Mouse (Mus musculus): ENCODE measurements around the gene Ncl. TPM values are rescaled to one million over a fixed set of nuclear protein-coding genes. Genes with fewer than 3 reads are reported as not detected.

Ncl gene
- polyA plus RNA-seq, 1 experiment from 2014 or later = 172 TPM

DNA sequence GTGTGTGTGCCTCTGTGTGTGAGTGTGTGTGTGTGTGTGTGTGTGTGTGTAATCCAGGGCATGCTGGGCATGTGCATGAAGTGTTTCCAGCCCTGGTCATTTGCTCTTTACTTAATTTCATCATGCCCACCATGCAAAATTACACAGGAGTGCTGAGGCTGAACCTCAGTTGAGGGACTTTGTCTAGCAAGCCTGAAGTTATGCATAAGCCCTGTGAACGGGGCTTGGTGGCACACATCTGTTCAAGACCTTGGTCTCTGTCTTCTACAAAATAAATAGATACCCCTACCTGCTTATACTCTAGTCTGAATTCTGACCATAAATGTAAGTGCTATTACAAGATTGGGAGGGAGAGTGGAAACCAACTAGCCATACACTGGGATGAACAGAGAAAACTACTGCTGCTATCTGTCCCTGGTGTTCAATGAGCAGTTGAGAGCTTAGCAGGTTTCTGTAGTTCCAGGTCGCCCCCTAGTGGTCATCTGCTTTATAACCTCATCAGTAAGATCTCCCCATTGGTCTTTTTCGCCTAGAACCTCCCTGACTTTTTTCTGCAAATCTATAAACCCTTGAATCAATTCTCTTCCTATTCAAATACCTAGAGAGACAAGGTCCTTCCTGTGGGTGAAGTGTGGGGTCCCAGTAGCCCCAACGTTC, 19.9 kb downstream of the Ncl start:
- Histone ChIP-seq H3K9me3 (ENCODE audit: control insufficient read depth) (no peaks in the 10 kb centered on the region), H3K9ac (ENCODE audit: low read depth, low read length) (no peak overlapping the region), H3K4me2 (replicated peaks; ENCODE audit: low read depth) (no peak overlapping the region), H3K27me3 (replicated peaks; ENCODE audit: control insufficient read depth, insufficient read depth, low read length) (no peaks in the 10 kb centered on the region), H3K4me3 (ENCODE audit: low read depth, low read length) (no peak overlapping the region), H3K4me1 (replicated peaks; ENCODE audit: control insufficient read depth, insufficient read depth, low read length) (no peaks in the 10 kb centered on the region), H3K36me3 (ENCODE audit: control insufficient read depth, insufficient read depth) (no peaks in the 10 kb centered on the region), H3K27ac (ENCODE audit: low read depth, low read length) (no peak overlapping the region)
- ATAC-seq = peak; percentile 52; the same call in 1 of the 2 replicates
- peak; percentile 92 for TF ChIP-seq CTCF (IDR thresholded peaks at IDR 0.05; ENCODE audit: low read depth)
- WGBS = 27% methylated on average over 4 of the region's 4 CpGs

DNA sequence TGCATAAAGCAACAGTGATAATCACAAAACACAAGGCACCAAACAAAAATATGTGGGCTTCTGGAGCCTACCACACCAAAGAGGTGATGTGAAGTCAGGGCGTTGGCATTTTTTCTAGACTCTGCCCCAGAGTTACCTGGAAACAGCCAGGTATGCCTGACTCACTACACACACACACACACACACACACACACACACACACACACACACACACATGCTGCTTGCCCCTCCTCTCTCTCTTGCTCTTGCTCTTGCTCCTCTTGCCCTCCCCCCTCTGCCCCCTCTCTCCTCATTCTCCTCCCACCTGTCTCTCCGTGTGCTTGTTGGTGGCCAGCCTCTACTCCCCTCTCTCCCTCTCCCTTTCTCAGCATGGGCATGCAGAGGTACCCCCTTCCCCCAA, 22.9 kb downstream of the Ncl start:
- TF ChIP-seq CTCF (IDR thresholded peaks at IDR 0.05; ENCODE audit: low read depth) = no peak

DNA sequence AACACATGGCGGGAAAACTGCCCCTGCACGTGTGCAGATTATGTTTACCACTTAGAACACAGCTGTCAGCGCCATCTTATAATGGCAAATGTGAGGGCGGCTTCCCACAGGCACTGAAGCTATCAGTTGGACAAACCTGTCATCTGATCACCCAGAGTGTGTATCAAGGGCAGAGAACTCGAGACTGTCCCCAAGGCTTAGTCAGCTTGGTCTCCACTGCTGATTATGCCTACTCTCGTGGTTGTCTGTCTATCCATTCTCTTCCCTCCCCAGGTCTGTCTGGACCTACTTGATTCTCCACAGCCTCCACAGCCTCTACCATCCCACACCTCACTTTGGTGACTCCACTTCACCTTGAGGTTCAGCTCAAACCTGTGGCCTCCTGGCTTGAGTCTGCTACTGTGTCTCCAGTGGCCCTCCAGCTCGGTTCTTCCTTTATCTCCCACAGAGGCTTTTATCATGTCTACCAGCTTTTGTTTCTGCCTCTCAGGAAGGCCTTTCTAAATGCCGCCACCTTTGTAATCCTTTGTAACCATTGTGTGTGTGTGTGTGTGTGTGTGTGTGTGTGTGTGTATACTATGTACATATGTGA, 38.3 kb downstream of the Ncl start:
- no peak overlapping the region for H3K4me2 ChIP-seq (replicated peaks; ENCODE audit: low read depth)
- no peak overlapping the region for H3K27ac ChIP-seq (ENCODE audit: low read depth, low read length)
- H3K4me1 ChIP-seq (replicated peaks; ENCODE audit: control insufficient read depth, insufficient read depth, low read length) = no peaks in the 10 kb centered on the region
- no peak overlapping the region for H3K9ac ChIP-seq (ENCODE audit: low read depth, low read length)
- no peak overlapping the region for H3K4me3 ChIP-seq (ENCODE audit: low read depth, low read length)
- no peaks in the 10 kb centered on the region for H3K9me3 ChIP-seq (ENCODE audit: control insufficient read depth)
- H3K36me3 ChIP-seq (ENCODE audit: control insufficient read depth, insufficient read depth) = no peaks in the 10 kb centered on the region
- no peak for TF ChIP-seq CTCF (IDR thresholded peaks at IDR 0.05; ENCODE audit: low read depth)
- WGBS = 86% methylated on average over 6 of the region's 8 CpGs
- H3K27me3 ChIP-seq (replicated peaks; ENCODE audit: control insufficient read depth, insufficient read depth, low read length) = no peaks in the 10 kb centered on the region
- no peak for ATAC-seq

More for the DNA sequence above, 22.9 kb downstream of the Ncl start:
- Histone ChIP-seq H3K4me3 (ENCODE audit: low read depth, low read length) (no peak overlapping the region), H3K27ac (ENCODE audit: low read depth, low read length) (no peak overlapping the region), H3K27me3 (replicated peaks; ENCODE audit: control insufficient read depth, insufficient read depth, low read length) (no peaks in the 10 kb centered on the region), H3K4me1 (replicated peaks; ENCODE audit: control insufficient read depth, insufficient read depth, low read length) (no peaks in the 10 kb centered on the region), H3K9me3 (ENCODE audit: control insufficient read depth) (no peaks in the 10 kb centered on the region), H3K4me2 (replicated peaks; ENCODE audit: low read depth) (no peak overlapping the region), H3K36me3 (ENCODE audit: control insufficient read depth, insufficient read depth) (no peaks in the 10 kb centered on the region), H3K9ac (ENCODE audit: low read depth, low read length) (no peak overlapping the region)
- no peak for ATAC-seq
- WGBS = 32% methylated on average over 2 of the region's 2 CpGs

DNA sequence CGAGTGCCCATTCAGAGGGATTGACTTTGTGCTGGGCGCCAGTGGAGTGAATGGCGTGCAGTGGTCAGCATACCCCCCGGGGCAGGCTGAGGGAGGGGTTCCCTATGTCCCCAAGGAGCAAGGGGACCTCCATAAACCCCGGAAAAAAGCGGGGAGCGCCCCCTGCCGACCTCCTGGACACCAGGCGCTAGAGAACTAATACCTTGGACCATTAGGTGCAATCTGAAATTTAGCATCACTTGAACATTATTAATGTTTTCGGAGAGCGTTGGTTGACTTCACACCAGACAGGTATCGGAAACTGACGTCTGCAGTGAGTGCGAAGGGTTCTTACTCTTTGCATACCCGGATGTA, 45.5 kb downstream of the Ncl start:
- H3K36me3 ChIP-seq (ENCODE audit: control insufficient read depth, insufficient read depth) = no peaks in the 10 kb centered on the region
- H3K27ac ChIP-seq (ENCODE audit: low read depth, low read length) = no peak overlapping the region
- no peaks in the 10 kb centered on the region for H3K27me3 ChIP-seq (replicated peaks; ENCODE audit: control insufficient read depth, insufficient read depth, low read length)
- no peak for ATAC-seq
- no peaks in the 10 kb centered on the region for H3K9me3 ChIP-seq (ENCODE audit: control insufficient read depth)
- H3K9ac ChIP-seq (ENCODE audit: low read depth, low read length) = no peak overlapping the region
- no peaks in the 10 kb centered on the region for H3K4me1 ChIP-seq (replicated peaks; ENCODE audit: control insufficient read depth, insufficient read depth, low read length)
- 0 out of 2 replicates have a peak overlapping the region, but pooled peaks have one; percentile 30 for H3K4me2 ChIP-seq (replicated peaks; ENCODE audit: low read depth)
- TF ChIP-seq CTCF (IDR thresholded peaks at IDR 0.05; ENCODE audit: low read depth) = peak; percentile 70
- H3K4me3 ChIP-seq (ENCODE audit: low read depth, low read length) = no peak overlapping the region
- WGBS = 31% methylated on average over 15 of the region's 15 CpGs

DNA sequence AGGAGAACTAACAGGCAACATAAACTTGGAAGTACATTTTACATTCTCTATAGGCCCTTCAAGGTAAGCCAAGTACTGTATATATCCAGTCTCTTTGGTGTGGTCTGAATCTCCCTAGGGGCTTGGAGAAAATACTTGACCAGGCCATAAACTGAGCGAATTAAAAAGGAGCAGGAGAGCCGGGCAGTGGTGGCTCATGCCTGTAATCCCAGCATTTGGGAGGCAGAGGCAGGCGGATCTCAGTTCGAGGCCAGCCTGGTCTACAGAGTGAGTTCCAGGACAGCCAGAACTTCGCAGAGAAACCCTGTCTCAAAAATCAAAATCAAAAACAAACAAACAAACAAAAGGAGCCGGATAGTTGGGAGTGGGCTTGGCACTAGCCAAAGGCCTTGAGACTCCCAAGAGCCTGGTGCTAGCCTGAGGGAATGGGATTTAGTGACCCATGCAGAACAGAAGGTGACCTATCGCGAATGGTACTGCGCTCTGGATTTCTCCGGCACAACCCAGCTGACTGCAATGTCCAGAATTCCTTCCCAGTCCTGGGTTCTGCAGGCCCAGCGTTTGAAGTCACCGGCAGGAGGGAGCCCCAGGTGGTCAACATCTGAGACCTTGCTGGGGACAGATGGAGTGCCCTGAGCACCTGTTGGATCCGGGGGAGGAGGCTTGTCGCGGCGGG, 46.0 kb downstream of the Ncl start:
- ATAC-seq = no peak
- no peak overlapping the region for H3K27ac ChIP-seq (ENCODE audit: low read depth, low read length)
- no peaks in the 10 kb centered on the region for H3K4me1 ChIP-seq (replicated peaks; ENCODE audit: control insufficient read depth, insufficient read depth, low read length)
- no peak for TF ChIP-seq CTCF (IDR thresholded peaks at IDR 0.05; ENCODE audit: low read depth)
- no peak overlapping the region for H3K9ac ChIP-seq (ENCODE audit: low read depth, low read length)
- 54% methylated on average over 16 of the region's 16 CpGs for WGBS
- no peaks in the 10 kb centered on the region for H3K9me3 ChIP-seq (ENCODE audit: control insufficient read depth)
- no peaks in the 10 kb centered on the region for H3K27me3 ChIP-seq (replicated peaks; ENCODE audit: control insufficient read depth, insufficient read depth, low read length)
- no peak overlapping the region for H3K4me3 ChIP-seq (ENCODE audit: low read depth, low read length)
- 0 out of 2 replicates have a peak overlapping the region, but pooled peaks have one; percentile 30 for H3K4me2 ChIP-seq (replicated peaks; ENCODE audit: low read depth)
- H3K36me3 ChIP-seq (ENCODE audit: control insufficient read depth, insufficient read depth) = no peaks in the 10 kb centered on the region

DNA sequence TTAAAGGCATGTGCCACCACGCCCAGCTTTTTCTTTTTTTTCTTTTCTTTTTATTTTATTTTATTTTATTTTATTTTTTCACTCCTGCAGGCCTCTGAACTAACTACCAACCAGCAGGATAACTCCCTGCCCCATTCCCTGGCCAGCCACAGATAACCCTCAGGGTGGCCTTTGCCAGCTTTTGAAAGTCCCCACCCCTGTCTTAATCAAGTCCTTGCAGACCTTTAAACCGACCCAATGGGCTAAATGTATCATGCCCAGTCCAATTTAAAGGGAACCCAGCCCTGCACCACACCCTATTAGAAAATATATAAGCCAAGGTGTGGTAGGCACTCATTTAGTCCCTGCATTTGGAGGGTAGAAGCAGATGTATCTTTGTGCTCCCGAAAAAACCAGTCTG, 46.9 kb downstream of the Ncl start:
- no peak for ATAC-seq
- no peak overlapping the region for H3K4me3 ChIP-seq (ENCODE audit: low read depth, low read length)
- no peaks in the 10 kb centered on the region for H3K4me1 ChIP-seq (replicated peaks; ENCODE audit: control insufficient read depth, insufficient read depth, low read length)
- 70% methylated on average over 3 of the region's 3 CpGs for WGBS
- H3K9me3 ChIP-seq (ENCODE audit: control insufficient read depth) = no peaks in the 10 kb centered on the region
- no peak overlapping the region for H3K4me2 ChIP-seq (replicated peaks; ENCODE audit: low read depth)
- TF ChIP-seq CTCF (IDR thresholded peaks at IDR 0.05; ENCODE audit: low read depth) = no peak
- no peaks in the 10 kb centered on the region for H3K27me3 ChIP-seq (replicated peaks; ENCODE audit: control insufficient read depth, insufficient read depth, low read length)
- H3K27ac ChIP-seq (ENCODE audit: low read depth, low read length) = no peak overlapping the region
- H3K36me3 ChIP-seq (ENCODE audit: control insufficient read depth, insufficient read depth) = no peaks in the 10 kb centered on the region
- no peak overlapping the region for H3K9ac ChIP-seq (ENCODE audit: low read depth, low read length)
